Mouse (Mus musculus): ENCODE results near the gene Ip6k1. TPM values are rescaled to one million over a fixed set of nuclear protein-coding genes. Genes with fewer than 3 reads are reported as not detected.

Gene Ip6k1
- polyA plus RNA-seq, 1 experiment = 90.7 TPM

Other genes with a start within 250 kb of the Ip6k1 start
- 105 and 116 TPM in 2 replicates for gene Rbm5, start 231.5 kb upstream of the Ip6k1 start, polyA plus RNA-seq (2012; rRNA removed)
- 52.9 and 53.1 TPM in 2 replicates for gene Rbm6, start 129.3 kb upstream of the Ip6k1 start, polyA plus RNA-seq (2012; rRNA removed)
- 33.2 and 35.4 TPM in 2 replicates for gene Mon1a, start 114.3 kb upstream of the Ip6k1 start, polyA plus RNA-seq (2012; rRNA removed)
- 39.2 and 55.3 TPM in 2 replicates for gene Mst1r, start 95.6 kb upstream of the Ip6k1 start, polyA plus RNA-seq (2012; rRNA removed)
- gene Actl11, start 74.0 kb upstream of the Ip6k1 start, polyA plus RNA-seq (2012; rRNA removed) = not detected in 2 replicates
- gene Camkv, start 66.8 kb upstream of the Ip6k1 start, polyA plus RNA-seq (2012; rRNA removed) = 0.12 and 0.15 TPM in 2 replicates
- gene Traip, start 52.4 kb upstream of the Ip6k1 start, polyA plus RNA-seq (2012; rRNA removed) = 0.59 and 1.1 TPM in 2 replicates
- gene Uba7, start 27.0 kb upstream of the Ip6k1 start, polyA plus RNA-seq (2012; rRNA removed) = 62.1 and 75.1 TPM in 2 replicates
- 0.19 and 0.39 TPM in 2 replicates for gene Gm20661, start 19.4 kb upstream of the Ip6k1 start, polyA plus RNA-seq (2012; rRNA removed)
- gene Inka1, start 16.6 kb upstream of the Ip6k1 start, polyA plus RNA-seq (2012; rRNA removed) = 8.6 and 11.0 TPM in 2 replicates
- 0.80 and 0.93 TPM in 2 replicates for gene Cdhr4, start 10.0 kb upstream of the Ip6k1 start, polyA plus RNA-seq (2012; rRNA removed)
- gene Gm20662, start 6.2 kb upstream of the Ip6k1 start, polyA plus RNA-seq (2012; rRNA removed) = 2.1 and 2.5 TPM in 2 replicates
- gene Gmppb, start 46.7 kb downstream of the Ip6k1 start, polyA plus RNA-seq (2012; rRNA removed) = 18.8 and 23.9 TPM in 2 replicates
- 2.3 and 2.6 TPM in 2 replicates for gene Amigo3, start 50.7 kb downstream of the Ip6k1 start, polyA plus RNA-seq (2012; rRNA removed)
- gene Mst1, start 77.9 kb downstream of the Ip6k1 start, polyA plus RNA-seq (2012; rRNA removed) = 5.6 and 6.2 TPM in 2 replicates
- 54.6 and 60.6 TPM in 2 replicates for gene Rnf123, start 80.8 kb downstream of the Ip6k1 start, polyA plus RNA-seq (2012; rRNA removed)
- gene Apeh, start 92.1 kb downstream of the Ip6k1 start, polyA plus RNA-seq (2012; rRNA removed) = 58.4 and 64.1 TPM in 2 replicates
- gene Bsn, start 187.9 kb downstream of the Ip6k1 start, polyA plus RNA-seq (2012; rRNA removed) = 0.41 and 0.44 TPM in 2 replicates

Measured in urinary bladder, adult 2 months (tissue).